Mouse (Mus musculus): ENCODE data around the gene Isca2. TPM values are rescaled to one million over a fixed set of nuclear protein-coding genes. Genes with fewer than 3 reads are reported as not detected.
A peak's percentile ranks its signal among the peaks of the same experiment; 100 is the strongest.

Isca2 gene
- polyA plus RNA-seq (2015; fragmentation: Nextera tagmentation; extraction: Ambion mirVana), result 130 and 136 TPM in 2 replicates

DNA sequence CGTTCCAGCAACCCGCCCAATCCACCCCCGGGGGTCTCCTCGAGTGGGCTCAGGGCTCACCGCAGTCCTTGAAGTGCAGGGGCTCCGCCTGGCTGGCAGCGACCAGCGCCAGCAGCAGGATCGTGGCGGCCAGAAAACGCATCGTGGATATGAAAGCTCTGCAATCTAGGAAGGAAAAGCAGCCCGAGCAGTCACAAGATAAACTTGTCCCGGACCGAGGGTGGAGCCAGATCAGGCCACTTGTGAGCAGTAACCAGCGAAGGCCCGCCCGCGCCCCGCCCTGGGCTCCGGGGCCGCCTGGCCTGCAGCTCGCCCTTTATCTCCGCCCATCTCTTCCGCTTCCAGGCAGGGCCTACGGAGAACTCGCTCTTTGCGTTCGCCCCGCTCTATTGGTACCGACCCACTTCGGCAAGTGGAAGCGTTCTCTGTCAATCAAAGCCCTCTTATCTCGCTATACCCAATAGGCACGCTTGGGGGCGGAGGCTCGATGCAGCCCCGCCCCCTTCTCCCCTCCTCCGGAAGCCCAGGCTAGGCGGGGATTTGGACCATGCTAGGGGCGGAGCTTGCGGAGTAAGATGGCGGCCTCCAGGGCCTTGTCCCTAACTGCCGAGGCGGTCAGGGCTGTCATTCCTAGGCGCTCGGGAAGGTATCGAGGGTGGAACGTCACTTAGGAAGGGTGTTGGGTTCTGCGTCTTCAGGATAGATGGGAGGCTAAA lies at the start of gene Isca2, which contains the start of gene Npc2:
Gene Isca2 (plus strand): TSS at position 526 of the 716 bp plus-strand sequence.
Gene Npc2 (minus strand): TSS at position 427 of the 716 bp plus-strand sequence.
- Histone ChIP-seq H3K4me1 (peaks cover 51% of the 10 kb centered on the region), H3K36me3 (no peaks in the 10 kb centered on the region), H3K27ac (peak within 1 kb of the TSS; percentile 96), H3K9ac (peak within 1 kb of the TSS; percentile 75), H3K4me2 (peak within 1 kb of the TSS; percentile 75), H3K27me3 (no peaks in the 10 kb centered on the region), H3K9me3 (no peaks in the 10 kb centered on the region), H3K4me3 (peak within 1 kb of the TSS; percentile 63)
- peak; percentile 98 for ATAC-seq (ENCODE audit: borderline replicate concordance, extremely low read depth, low FRiP score, low TSS enrichment)
- under 1% methylated on average over 50 of the region's 50 CpGs for WGBS

DNA sequence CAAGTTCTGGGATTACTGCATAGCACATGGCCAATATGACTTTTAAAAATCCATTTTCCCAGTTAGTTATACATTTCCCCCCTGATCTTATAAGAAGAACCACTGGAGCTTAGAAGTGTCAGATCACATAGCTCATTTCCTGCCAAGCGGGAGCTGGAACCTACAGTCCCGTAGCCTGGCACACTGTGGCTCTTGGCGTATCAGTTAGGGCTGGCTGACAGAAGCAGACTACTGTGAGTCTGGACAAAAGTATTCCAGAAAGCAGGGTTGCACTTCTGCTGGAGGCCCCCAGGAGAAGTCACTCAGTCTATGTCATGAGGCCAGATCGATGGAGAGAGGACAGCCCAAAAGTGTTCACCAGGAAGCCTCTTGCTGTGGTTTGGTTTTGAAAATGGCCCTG lies 46.7 kb upstream of the Isca2 start:
- no peaks in the 10 kb centered on the region for H3K4me1 ChIP-seq
- H3K36me3 ChIP-seq, result no peaks in the 10 kb centered on the region
- no peak overlapping the region for H3K4me2 ChIP-seq
- no peak overlapping the region for H3K27ac ChIP-seq
- WGBS, result 71% methylated on average over 4 of the region's 4 CpGs
- no peaks in the 10 kb centered on the region for H3K27me3 ChIP-seq
- no peak overlapping the region for H3K9ac ChIP-seq
- ATAC-seq (ENCODE audit: borderline replicate concordance, extremely low read depth, low FRiP score, low TSS enrichment), result no peak
- no peaks in the 10 kb centered on the region for H3K9me3 ChIP-seq
- H3K4me3 ChIP-seq, result no peak overlapping the region

DNA sequence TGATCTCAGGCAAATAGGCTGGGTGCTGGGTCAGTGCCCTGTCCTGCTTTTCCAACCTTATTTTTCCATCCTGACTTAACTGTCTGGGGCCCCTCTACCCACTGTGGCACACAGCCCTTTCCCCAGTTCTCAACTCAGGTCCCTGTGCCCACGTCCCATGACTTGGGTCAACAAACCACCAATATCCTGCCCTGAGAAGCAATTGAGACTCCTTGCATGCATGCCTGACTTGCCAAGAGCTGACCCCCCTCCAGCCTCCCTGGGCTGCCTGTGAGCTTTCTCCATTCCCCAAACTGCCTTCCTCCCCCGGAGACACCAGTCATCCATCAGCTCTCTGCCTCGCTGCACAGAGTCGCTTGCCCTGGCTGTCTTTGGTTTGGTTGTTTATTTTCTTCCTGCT lies 46.1 kb upstream of the Isca2 start:
- Histone ChIP-seq H3K4me3 (no peak overlapping the region), H3K9ac (no peak overlapping the region), H3K4me2 (no peak overlapping the region), H3K27me3 (no peaks in the 10 kb centered on the region), H3K4me1 (no peaks in the 10 kb centered on the region), H3K36me3 (no peaks in the 10 kb centered on the region), H3K9me3 (no peaks in the 10 kb centered on the region), H3K27ac (no peak overlapping the region)
- ATAC-seq (ENCODE audit: borderline replicate concordance, extremely low read depth, low FRiP score, low TSS enrichment), result no peak
- 11% methylated on average over 4 of the region's 4 CpGs for WGBS

DNA sequence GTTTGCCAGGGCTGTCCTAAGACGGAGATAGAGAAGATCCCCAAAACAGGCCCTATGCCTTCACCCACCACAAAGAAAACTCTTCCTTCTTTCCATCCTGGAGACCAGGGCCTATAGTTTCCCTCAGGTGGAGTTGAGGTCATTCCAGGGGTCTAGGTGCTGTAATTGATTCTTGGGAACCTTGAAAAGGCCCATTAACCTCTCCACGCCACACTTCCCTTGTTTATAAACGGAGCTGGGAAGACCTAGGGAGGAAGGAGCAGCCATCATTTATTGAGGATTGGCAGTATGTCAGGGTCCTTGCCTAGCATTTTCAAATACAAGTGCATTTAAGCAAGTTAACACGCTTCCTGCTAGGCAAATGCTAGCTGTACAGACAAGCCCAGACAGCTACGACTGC lies 45.6 kb upstream of the Isca2 start:
- Histone ChIP-seq H3K9ac (no peak overlapping the region), H3K27ac (no peak overlapping the region), H3K4me2 (no peak overlapping the region), H3K4me3 (no peak overlapping the region), H3K9me3 (no peaks in the 10 kb centered on the region), H3K36me3 (no peaks in the 10 kb centered on the region), H3K27me3 (no peaks in the 10 kb centered on the region), H3K4me1 (no peaks in the 10 kb centered on the region)
- ATAC-seq (ENCODE audit: borderline replicate concordance, extremely low read depth, low FRiP score, low TSS enrichment), result no peak
- 34% methylated on average over 5 of the region's 5 CpGs for WGBS

DNA sequence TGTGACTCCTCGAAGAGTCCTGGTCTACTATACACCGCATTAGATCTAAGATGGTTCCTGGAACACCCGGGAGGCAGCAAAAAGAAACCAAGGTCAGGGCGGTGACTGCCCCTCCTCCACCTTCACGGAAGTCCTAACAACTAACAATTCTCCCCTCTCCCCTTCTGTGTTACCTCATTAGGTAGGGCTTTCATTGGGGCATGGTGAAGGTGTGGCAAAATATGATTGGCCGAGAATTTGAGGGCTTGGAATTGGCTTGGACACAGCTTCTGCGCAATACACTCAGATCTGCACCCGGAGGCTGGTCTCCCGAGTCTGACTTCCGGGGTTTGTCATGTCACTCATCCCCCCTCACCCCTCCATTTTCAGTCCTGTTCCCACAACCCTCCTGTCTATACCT lies 44.6 kb upstream of the Isca2 start:
- Histone ChIP-seq H3K4me2 (no peak overlapping the region), H3K27ac (no peak overlapping the region), H3K9ac (no peak overlapping the region), H3K36me3 (no peaks in the 10 kb centered on the region), H3K4me3 (no peak overlapping the region), H3K9me3 (no peaks in the 10 kb centered on the region), H3K4me1 (no peaks in the 10 kb centered on the region), H3K27me3 (no peaks in the 10 kb centered on the region)
- 90% methylated on average over 10 of the region's 10 CpGs for WGBS
- no peak for ATAC-seq (ENCODE audit: borderline replicate concordance, extremely low read depth, low FRiP score, low TSS enrichment)

DNA sequence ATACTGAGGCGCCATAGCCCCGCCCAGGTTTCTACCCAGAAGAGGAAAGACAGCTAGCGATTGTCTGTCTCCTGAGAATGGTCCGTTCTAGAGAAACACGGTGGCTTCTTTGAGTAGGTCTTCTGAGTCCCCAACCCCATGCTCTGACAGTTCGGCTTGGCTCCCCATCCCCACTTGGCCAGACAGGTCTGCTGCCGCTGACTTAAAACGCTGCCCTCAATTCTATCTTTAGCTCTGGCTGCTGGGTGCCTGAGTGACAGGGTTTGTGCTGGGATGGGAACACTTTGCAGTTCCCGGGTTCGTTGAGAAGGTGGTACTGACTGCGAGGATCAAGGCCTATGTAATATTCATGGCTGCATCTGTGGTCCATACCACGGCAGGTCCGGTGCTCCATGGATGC lies 39.7 kb upstream of the Isca2 start:
- no peak overlapping the region for H3K27ac ChIP-seq
- no peak overlapping the region for H3K9ac ChIP-seq
- WGBS, result 63% methylated on average over 13 of the region's 13 CpGs
- H3K4me3 ChIP-seq, result no peak overlapping the region
- H3K36me3 ChIP-seq, result no peaks in the 10 kb centered on the region
- no peaks in the 10 kb centered on the region for H3K4me1 ChIP-seq
- no peak overlapping the region for H3K4me2 ChIP-seq
- no peaks in the 10 kb centered on the region for H3K27me3 ChIP-seq
- no peak for ATAC-seq (ENCODE audit: borderline replicate concordance, extremely low read depth, low FRiP score, low TSS enrichment)
- H3K9me3 ChIP-seq, result no peaks in the 10 kb centered on the region

DNA sequence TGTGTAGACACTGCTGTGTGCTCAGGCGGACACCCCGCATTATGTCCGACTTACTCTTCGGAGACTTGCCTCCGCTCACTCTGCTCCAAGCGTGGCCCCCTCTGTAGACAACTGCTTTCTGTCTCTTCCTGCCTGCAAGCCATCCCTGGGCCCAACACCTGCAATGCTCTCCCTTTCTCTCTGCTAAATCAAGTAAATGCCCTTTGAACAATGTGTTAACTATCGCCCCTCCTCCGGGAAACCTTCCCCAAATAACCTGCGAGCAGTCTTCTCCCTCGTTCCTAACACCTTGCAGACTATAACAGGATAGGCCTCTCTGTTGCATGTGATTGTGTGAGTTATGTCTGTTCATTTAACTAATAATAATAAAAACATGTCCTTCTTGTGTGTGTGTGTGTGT lies 29.6 kb upstream of the Isca2 start:
- ATAC-seq (ENCODE audit: borderline replicate concordance, extremely low read depth, low FRiP score, low TSS enrichment), result no peak
- no peaks in the 10 kb centered on the region for H3K4me1 ChIP-seq

DNA sequence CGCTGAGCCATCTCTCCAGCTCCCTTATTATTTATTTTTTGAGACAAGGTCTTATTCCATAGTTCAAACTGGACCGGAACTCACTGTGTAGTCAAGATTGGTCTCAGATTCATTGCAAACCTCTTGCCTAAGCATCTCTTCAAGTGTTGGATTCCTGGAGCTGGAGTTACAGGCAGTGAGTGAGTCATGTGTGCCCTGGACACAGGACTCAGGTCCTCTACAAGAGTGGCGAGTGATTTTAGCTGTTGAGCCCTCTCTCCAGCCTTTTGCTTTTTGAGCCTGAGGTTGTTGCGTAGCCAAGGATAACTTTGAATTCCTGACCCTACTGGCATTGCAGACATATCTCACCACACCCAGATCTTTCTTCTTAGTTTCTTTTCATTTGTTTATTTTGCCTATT lies 27.4 kb upstream of the Isca2 start:
- no peak for ATAC-seq (ENCODE audit: borderline replicate concordance, extremely low read depth, low FRiP score, low TSS enrichment)
- Histone ChIP-seq H3K27me3 (no peaks in the 10 kb centered on the region), H3K9ac (no peak overlapping the region), H3K36me3 (no peaks in the 10 kb centered on the region), H3K27ac (no peak overlapping the region), H3K4me3 (no peak overlapping the region), H3K4me1 (no peaks in the 10 kb centered on the region), H3K9me3 (no peaks in the 10 kb centered on the region), H3K4me2 (no peak overlapping the region)
- WGBS, result 52% methylated on average over 4 of the region's 4 CpGs

More for the DNA sequence above, 29.6 kb upstream of the Isca2 start:
- H3K4me3 ChIP-seq, result no peak overlapping the region
- no peak overlapping the region for H3K9ac ChIP-seq
- H3K27me3 ChIP-seq, result no peaks in the 10 kb centered on the region
- WGBS, result 76% methylated on average over 10 of the region's 10 CpGs
- no peaks in the 10 kb centered on the region for H3K36me3 ChIP-seq
- no peaks in the 10 kb centered on the region for H3K9me3 ChIP-seq
- H3K27ac ChIP-seq, result no peak overlapping the region
- no peak overlapping the region for H3K4me2 ChIP-seq

DNA sequence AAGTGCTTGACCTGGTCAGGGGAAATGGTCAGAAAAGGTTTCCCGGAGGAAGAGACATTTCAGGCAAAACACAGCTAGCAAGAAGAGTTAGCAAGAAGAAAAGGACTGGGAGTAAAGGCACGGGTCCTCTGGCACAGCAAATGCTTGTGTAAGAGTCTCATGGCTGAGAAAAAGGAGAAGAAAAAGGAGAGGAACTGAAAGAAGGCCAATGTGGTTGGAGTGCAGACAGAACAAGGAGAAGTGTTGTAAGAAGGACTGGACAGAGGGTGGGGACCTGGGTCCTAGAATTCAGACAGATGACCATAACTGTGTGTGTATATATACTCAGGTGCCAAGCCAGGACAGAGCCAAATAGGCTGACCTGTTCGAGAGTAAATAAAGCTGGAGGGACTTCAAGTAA lies 24.9 kb upstream of the Isca2 start:
- Histone ChIP-seq H3K4me3 (no peak overlapping the region), H3K27ac (no peak overlapping the region), H3K9me3 (no peaks in the 10 kb centered on the region), H3K4me1 (no peaks in the 10 kb centered on the region), H3K9ac (no peak overlapping the region), H3K4me2 (no peak overlapping the region), H3K27me3 (no peaks in the 10 kb centered on the region), H3K36me3 (no peaks in the 10 kb centered on the region)
- no peak for ATAC-seq (ENCODE audit: borderline replicate concordance, extremely low read depth, low FRiP score, low TSS enrichment)
- 58% methylated on average over 3 of the region's 3 CpGs for WGBS

DNA sequence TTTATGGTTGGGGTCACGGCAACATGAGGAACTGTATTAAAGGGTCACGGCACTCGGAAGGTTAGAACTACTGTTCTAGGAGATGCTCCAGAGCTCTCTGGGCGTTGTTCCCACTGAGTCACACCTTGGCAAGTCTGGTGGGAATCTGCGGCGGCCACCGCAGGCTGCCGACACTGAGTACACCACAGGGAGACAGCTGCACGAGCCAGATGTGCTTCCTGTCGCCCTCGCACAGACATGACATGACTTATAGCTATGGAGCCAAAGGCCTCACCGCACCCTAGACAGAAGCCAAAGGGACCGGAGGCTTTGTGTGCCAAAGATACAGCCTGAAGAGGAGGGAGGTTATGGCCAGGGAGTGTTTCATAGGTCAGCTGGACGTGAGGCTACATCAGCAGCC lies 22.4 kb upstream of the Isca2 start:
- Histone ChIP-seq H3K9me3 (no peaks in the 10 kb centered on the region), H3K27me3 (no peaks in the 10 kb centered on the region), H3K4me3 (no peak overlapping the region), H3K36me3 (peaks cover 10% of the 10 kb centered on the region; the same call in 1 of the 2 replicates), H3K4me1 (no peaks in the 10 kb centered on the region), H3K4me2 (no peak overlapping the region), H3K27ac (no peak overlapping the region), H3K9ac (no peak overlapping the region)
- ATAC-seq (ENCODE audit: borderline replicate concordance, extremely low read depth, low FRiP score, low TSS enrichment), result no peak
- 39% methylated on average over 14 of the region's 14 CpGs for WGBS

DNA sequence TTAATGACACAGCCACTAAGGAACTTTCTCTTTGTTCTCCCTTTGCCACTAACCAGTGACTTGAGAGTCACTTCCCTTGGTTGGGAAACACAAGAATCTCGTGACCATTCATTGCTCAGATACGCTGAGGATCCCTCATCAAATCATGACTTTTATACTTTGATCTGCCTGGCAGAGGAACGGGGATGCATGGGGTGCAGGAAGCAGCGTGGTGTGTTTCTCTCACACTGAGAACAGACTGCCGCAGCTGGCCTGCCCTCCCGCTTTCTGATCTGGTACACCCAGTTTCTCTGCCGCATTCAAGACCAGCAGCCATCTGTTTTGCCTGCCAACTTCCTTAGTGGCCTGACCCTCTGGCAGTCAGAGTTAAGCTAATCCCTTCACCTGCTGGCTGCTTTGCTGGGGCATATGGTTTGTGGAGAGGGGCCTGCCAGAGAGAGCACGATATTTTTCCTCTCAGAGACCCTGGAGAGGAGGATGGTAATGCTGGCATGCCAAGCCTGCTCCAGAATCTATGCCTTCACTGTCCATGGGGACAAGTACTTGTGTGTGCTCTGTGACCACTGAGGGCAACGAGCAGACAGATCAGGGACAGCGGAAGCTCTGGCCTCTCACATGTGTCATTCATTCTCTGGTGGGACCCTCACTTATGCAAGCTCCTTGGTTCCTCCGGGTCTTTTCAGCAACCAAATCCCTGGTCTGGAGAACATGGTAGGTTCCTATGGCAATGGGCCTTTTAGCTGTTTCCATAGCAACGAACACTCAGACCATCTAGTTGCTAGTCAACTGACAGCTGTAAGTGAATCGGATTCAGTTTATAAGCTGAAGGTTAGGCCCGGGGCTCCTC lies 20.7 kb upstream of the Isca2 start:
- no peaks in the 10 kb centered on the region for H3K9me3 ChIP-seq
- H3K36me3 ChIP-seq, result peaks cover 27% of the 10 kb centered on the region
- H3K4me3 ChIP-seq, result no peak overlapping the region
- 39% methylated on average over 14 of the region's 14 CpGs for WGBS
- H3K4me1 ChIP-seq, result no peaks in the 10 kb centered on the region
- no peak for ATAC-seq (ENCODE audit: borderline replicate concordance, extremely low read depth, low FRiP score, low TSS enrichment)
- no peak overlapping the region for H3K27ac ChIP-seq
- H3K4me2 ChIP-seq, result no peak overlapping the region
- no peaks in the 10 kb centered on the region for H3K27me3 ChIP-seq
- no peak overlapping the region for H3K9ac ChIP-seq

DNA sequence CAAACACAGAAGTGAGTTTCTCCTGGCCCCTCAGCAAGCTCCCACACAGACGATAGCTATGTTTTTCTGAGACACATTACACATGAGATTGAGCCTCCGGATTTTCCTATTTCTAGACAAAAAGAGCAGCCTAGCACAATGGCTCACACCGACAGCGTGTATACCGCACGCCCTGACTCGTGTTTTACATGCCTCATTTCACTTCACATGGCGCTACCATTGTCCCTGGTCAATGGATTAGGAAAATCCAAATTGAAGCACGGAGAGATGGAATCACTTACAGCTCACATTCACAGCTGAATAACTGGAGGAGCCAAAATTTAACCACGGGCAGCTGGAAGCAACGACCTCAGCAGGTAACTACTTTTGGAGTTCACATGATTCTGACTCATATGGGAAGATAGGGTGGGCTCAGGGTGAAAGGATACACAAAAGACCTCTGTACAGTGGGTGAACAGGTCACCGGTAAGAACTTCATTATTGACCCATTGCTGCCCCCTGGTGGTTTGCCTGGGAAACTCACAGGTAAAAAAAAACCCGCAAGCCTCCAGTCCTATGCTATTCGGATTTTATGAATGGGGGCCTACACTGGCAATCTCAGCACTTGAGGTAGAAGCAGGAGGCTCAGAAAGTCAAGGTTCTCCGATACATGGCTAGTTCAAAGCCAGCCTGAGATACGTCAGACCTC lies 17.9 kb upstream of the Isca2 start:
- no peak for ATAC-seq (ENCODE audit: borderline replicate concordance, extremely low read depth, low FRiP score, low TSS enrichment)
- no peaks in the 10 kb centered on the region for H3K27me3 ChIP-seq
- no peaks in the 10 kb centered on the region for H3K4me1 ChIP-seq
- H3K27ac ChIP-seq, result no peak overlapping the region
- no peak overlapping the region for H3K9ac ChIP-seq
- no peak overlapping the region for H3K4me2 ChIP-seq
- no peaks in the 10 kb centered on the region for H3K9me3 ChIP-seq
- no peak overlapping the region for H3K4me3 ChIP-seq
- WGBS, result 67% methylated on average over 16 of the region's 16 CpGs
- peaks cover 53% of the 10 kb centered on the region for H3K36me3 ChIP-seq
